Mouse (Mus musculus) brain, embryonic 18.5 days (tissue): ENCODE data around the gene Dnase2a.

Experiments used
- DNase-seq: peaks from one replicate; pipeline ENCODE4 v3.0.0-alpha.2; 2012; ENCODE audit warnings: low read depth, low spot score

The Dnase2a gene

GRCm38 (mm10) chr8:84936041-84936961 is 27.9 kb downstream of the Dnase2a start:
- no peak for DNase-seq

DNA sequence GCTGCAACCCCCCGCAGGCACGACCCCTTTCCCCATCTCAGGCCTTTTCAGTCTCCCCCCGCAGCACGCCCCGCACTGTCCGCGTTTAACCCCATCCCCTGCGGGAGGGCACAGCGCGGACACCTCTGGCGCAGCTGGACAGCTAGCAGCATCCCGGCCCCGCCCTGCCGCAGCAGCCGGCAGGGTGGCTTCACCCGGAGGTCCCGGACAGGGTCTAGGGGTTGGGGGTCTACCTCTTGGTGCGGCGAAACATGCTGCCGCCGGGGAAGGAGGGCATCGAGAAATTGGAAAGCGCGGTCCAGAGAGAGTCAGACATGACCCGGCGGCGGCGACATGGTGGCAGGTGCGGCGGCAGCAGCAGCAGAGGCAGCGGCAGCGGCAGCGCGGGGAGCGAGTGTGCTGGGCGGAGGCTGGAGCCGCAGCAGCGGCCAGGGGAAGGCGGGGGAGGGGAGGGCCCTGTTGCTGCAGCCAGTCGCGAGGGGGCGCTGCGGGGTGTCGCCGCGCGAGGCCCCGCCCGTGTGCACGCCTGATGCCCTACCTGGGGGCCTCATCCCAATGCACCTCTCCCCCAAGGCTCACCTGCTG is 28.7 kb downstream of the Dnase2a start, which contains the start of gene Mast1:
Gene Mast1, minus strand, starts transcription at position 398 of the 585 bp plus-strand sequence.
- DNase-seq = no peak

DNA sequence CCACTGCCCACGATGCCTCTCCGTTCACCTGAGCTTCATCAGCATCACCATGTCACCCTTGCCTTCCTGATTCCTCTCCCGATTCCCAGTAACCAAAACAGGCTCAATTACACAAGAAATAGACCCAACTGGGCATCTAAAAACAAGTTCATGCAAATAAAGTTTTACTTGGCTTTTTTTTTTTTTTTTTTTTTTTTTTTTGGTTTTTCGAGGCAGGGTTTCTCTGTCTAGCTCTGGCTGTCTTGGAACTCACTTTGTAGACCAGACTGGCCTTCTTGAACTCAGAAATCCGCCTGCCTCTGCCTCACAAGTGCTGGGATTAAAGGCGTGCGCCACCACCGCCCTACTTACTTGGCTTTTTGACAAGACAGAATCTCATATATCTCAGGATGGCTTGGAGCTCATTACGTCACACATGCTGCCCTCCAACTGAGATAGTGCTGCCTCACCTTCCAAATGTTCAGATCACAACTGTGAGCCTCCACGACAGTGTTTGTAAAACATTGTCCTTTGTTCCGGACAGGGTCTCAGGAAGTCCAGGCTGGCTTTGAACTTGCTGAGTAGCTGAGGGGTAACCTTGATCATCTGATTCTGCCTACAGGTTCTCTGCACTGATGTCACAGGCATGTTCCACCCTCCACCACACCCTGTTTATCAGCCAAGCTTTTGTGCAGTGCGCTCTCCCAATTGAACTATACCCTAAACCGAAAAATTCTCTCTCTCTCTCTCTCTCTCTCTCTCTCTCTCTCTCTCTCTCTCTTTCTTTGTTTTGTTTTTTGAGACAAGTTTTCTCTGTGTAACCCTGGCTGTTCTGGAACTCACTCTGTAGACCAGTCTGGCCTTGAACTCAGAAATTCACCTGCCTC is 29.5 kb downstream of the Dnase2a start:
- no peak for DNase-seq

- no peak for DNase-seq
These were observed 35.3 kb downstream of the Dnase2a start for GRCm38 (mm10) chr8:84943699-84944098.

DNA sequence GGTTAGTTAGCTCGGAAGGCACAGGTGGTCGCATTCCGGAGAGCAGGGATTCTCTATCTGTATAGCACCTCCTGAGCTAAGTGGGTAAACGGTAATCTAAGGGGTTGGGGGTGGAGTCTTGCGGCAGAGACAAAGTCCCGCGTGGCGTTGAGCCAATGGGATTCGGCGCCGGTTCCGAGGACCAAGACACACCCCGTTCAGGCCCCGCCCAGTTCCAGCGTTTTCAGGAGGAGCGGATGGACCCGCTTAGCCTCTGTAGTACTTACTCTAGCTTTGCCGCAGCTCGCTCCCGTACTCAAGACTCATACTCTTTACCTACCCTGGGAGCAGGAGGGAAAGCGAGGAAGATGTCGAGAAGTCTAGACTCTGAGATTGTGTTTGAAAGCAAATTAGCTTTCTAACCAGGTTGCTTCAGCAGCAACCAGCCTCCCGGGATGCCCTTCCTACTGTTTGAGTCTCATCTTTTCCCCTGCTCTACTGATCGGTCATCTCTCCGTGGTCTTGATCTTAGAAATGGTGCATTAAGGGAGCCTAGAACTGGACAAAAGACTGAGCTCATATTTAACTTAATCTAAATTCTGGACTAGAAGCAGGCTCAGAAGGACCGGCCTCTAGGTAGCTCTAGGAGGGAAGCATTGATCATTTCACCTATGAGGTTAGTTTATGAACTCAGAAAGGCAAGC is 36.3 kb downstream of the Dnase2a start:
- DNase-seq = no peak

DNA sequence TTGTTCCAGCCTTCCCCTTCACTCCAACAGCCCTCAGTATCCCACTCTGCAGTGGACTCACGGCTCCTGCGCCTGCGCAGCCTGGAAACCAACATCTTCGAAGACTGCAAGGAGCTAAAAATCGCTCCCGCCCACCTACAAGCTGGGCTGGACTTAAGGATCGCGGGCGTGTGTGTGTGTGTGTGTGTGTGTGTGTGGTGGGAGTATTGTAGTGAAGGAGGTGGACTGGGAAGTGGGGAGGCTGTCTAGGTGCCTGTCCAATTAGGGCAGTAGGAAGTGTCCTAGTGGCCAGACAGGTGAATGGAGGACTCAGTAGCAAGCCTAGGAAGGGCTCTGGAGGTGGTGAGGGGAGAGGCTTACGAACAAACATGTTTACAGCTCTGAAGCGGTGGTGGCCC is 36.9 kb downstream of the Dnase2a start:
- no peak for DNase-seq

- DNase-seq = no peak
These were observed 37.5 kb downstream of the Dnase2a start for GRCm38 (mm10) chr8:84945633-84946527.

DNA sequence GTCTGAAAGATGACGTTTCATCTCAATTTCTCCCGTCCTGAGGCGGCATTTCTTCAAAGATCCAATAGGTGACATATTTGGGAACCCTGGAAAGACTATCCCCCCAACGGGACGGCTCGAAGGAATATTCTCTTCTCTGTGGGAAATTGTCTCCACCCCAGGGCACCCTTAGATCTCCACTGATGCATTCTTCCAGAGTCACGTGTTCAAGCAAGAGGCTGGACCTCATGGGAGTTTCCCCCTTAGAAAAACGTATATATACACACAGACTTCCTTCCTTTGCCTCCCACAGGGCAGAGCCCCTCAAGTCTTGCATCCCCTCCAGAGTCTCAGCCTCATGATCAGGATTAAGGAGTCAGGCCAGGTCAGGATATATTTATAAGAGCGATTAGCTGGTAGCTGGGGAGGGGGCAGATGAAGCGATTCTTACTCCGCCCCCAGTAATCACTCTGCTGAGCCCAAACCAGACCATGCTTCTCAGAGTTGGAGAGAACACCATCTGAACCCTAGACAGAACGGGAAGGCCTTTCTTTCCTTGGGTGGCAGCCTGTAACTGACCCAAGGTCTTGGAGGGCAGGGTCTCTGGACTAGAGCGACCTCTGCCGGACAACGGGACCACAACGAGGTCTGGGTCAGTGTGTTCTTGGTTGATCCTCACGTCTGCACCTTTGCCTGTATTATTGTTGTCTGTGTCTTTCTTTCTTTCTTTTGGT is 38.3 kb downstream of the Dnase2a start, which contains the start of gene Rtbdn:
Gene Rtbdn, plus strand, starts transcription at position 464 of the 713 bp plus-strand sequence.
- DNase-seq = no peak

GRCm38 (mm10) chr8:84947241-84947545 is 38.8 kb downstream of the Dnase2a start:
- DNase-seq = no peak

DNA sequence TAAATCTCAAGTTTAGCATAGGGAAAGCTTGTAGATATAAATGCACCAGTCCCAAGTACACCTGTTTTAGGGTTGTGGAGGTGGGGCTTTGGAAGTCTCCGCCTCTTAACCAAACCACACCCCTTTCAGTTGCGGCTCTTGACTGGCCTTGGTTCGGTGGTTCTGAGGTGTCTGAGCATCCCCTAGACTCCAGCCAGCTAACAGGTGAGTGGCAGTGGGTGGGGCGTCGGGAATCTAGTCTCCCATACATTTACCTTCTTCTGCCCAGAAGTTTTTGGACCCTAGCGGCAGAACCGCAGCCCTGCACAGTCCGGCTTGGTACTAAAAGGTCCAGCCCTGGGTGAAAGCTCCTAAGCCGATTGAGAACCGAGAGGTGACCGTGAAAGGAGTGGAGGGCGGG is 41.4 kb downstream of the Dnase2a start:
- no peak for DNase-seq

DNA sequence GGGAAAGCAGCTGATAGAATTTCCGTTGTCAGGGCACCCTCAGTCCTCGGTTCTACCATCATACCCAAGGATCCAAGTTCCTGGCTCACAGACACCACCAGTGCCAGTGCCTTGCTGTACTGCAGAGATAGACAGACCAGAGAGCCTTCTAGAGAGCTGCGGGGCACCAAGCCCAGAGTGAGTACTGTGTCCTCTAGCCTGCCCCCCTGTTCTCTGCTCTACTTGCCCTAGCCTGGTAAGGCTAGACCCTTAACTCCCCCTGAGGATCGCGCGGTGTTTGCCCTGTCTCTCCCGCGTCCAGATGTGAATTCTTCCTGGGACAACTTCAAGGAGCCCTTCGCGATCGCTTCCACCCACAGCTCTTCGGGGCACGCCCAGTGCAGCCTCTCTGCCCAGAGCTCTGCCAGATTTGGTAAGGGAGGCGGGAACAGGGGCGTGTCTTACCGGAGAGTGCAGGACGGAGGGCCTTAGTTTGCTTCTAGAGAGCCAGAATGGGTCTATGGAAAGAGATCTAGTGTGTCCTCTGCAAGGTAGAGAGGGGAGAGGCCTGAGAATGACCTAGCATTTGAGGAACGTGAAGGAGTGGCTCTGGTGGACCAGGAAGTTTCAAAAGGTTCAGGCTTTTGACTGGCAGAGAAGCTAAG is 44.4 kb downstream of the Dnase2a start:
- DNase-seq = no peak

- no peak for DNase-seq
These were observed 48.4 kb downstream of the Dnase2a start for GRCm38 (mm10) chr8:84956768-84957167.

GRCm38 (mm10) chr8:84959811-84960210 is 51.5 kb downstream of the Dnase2a start:
- DNase-seq = no peak

DNA sequence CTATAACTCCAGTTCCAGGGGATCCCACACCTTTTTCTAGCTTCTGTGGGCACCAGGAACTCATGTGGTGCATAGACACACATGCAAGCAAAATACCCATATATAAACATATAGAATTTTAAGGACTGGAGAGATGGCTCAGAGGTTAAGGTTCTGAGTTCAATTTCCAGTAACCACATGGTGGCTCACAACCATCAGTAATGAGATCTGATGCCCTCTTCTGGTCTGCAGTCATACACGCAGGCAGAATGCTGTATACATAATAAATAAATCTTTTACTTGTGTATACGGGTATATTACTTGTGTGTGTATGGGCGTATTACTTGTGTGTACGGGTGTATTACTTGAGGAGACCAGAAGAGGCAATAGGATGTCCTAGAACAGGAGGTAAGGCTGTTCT is 55.6 kb downstream of the Dnase2a start:
- no peak for DNase-seq

- peak; percentile 93 for DNase-seq
These were observed 57.5 kb downstream of the Dnase2a start for GRCm38 (mm10) chr8:84965731-84966291.

GRCm38 (mm10) chr8:84966603-84967002 is 58.2 kb downstream of the Dnase2a start:
- DNase-seq = no peak

DNA sequence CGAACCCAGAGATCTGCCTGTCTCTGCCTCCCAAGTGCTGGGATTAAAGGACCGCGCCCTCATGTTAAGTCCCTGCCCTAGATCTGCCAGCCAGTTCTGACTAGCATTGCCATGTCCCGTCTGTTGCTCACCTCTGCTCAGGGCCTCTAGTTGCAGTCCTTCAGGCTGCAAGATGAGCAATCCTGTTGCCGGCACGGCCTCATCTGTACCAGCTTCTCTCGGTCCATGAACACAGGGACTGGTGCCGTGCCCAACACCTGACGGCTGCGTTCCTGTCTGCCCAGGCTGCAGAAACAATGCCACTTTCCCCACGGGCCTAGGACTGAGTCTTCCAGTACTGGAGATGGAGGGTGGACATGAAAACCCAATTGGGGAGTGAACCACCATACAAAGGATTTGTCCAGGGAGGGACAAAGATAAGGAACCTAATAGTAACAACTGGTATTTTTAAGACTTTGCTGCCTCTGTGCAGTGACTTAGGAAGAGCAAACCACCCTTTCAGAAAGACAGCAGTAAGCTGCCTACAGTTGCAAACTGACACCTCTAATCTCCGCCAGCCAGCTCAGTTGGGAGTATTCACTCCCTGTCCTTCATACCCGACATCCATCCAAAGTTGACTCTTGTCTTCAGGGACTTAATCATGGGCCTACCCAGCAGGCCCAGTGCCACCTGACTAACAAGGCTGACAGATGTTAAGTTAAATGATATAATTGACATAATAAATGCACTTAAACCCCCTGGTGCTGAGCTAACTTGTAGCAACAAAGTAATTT is 59.4 kb downstream of the Dnase2a start:
- no peak for DNase-seq

- no peak for DNase-seq
These were observed 60.3 kb downstream of the Dnase2a start for GRCm38 (mm10) chr8:84968650-84969049.
